Mouse (Mus musculus): Measurements from ENCODE around the gene 9530077C05Rik. TPM values are rescaled to one million over a fixed set of nuclear protein-coding genes. Genes with fewer than 3 reads are reported as not detected.
A peak's percentile ranks its signal among the peaks of the same experiment; 100 is the strongest.
"Not testable (repeated sequence)": the region's sequence is repeated elsewhere in the genome, so short reads cannot be mapped to it uniquely, and the experiment has no call there.

9530077C05Rik gene
- polyA plus RNA-seq, 1 experiment from 2014 or later, result 12.5 TPM

- peak within 1 kb of the TSS; percentile 88 for H3K4me2 ChIP-seq (ENCODE audit: low read length)
- ATAC-seq, result peak; percentile 95
- 0% methylated on average over 41 of the region's 44 CpGs for WGBS
Observed at GRCm38 (mm10) chr9:22389021-22389476, 22.3 kb upstream of the 9530077C05Rik start, which contains the start of gene Anln. Anln (minus strand) TSS chr9:22389188.

GRCm38 (mm10) chr9:22389736-22390245 is 21.5 kb upstream of the 9530077C05Rik start:
- WGBS, result 70% methylated on average over 6 of the region's 6 CpGs
- H3K36me3 ChIP-seq (ENCODE audit: control insufficient read depth, insufficient read depth), result no peaks in the 10 kb centered on the region
- ATAC-seq, result no peak
- H3K4me2 ChIP-seq (ENCODE audit: low read length), result peak overlapping the region; percentile 88
- H3K9ac ChIP-seq (replicated peaks; ENCODE audit: low read depth, low read length), result no peak overlapping the region; the same call in 1 of the 2 replicates
- no peak overlapping the region for H3K27ac ChIP-seq (ENCODE audit: low read length)
- H3K9me3 ChIP-seq (ENCODE audit: control insufficient read depth, low read length), result no peaks in the 10 kb centered on the region
- H3K4me1 ChIP-seq (replicated peaks; ENCODE audit: control insufficient read depth, insufficient read depth, low read length), result peaks cover 11% of the 10 kb centered on the region
- H3K27me3 ChIP-seq (replicated peaks; ENCODE audit: control insufficient read depth, insufficient read depth, low read length), result no peaks in the 10 kb centered on the region
- peak overlapping the region; percentile 83 for H3K4me3 ChIP-seq (replicated peaks; ENCODE audit: low read length)

More at GRCm38 (mm10) chr9:22389021-22389476, 22.3 kb upstream of the 9530077C05Rik start, which contains the start of gene Anln:
- Histone ChIP-seq H3K27ac (ENCODE audit: low read length) (peak within 1 kb of the TSS; percentile 72), H3K4me1 (replicated peaks; ENCODE audit: control insufficient read depth, insufficient read depth, low read length) (peaks cover 11% of the 10 kb centered on the region), H3K27me3 (replicated peaks; ENCODE audit: control insufficient read depth, insufficient read depth, low read length) (no peaks in the 10 kb centered on the region), H3K9me3 (ENCODE audit: control insufficient read depth, low read length) (no peaks in the 10 kb centered on the region), H3K4me3 (replicated peaks; ENCODE audit: low read length) (peak within 1 kb of the TSS; percentile 83), H3K9ac (replicated peaks; ENCODE audit: low read depth, low read length) (peak within 1 kb of the TSS; percentile 90), H3K36me3 (ENCODE audit: control insufficient read depth, insufficient read depth) (no peaks in the 10 kb centered on the region)

- Histone ChIP-seq H3K36me3 (ENCODE audit: control insufficient read depth, insufficient read depth) (no peaks in the 10 kb centered on the region), H3K27me3 (replicated peaks; ENCODE audit: control insufficient read depth, insufficient read depth, low read length) (no peaks in the 10 kb centered on the region), H3K4me2 (ENCODE audit: low read length) (no peak overlapping the region), H3K9ac (replicated peaks; ENCODE audit: low read depth, low read length) (no peak overlapping the region), H3K4me3 (replicated peaks; ENCODE audit: low read length) (no peak overlapping the region), H3K27ac (ENCODE audit: low read length) (no peak overlapping the region), H3K9me3 (ENCODE audit: control insufficient read depth, low read length) (no peaks in the 10 kb centered on the region), H3K4me1 (replicated peaks; ENCODE audit: control insufficient read depth, insufficient read depth, low read length) (peaks cover 11% of the 10 kb centered on the region)
- ATAC-seq, result no peak
- 91% methylated on average over 5 of the region's 5 CpGs for WGBS
Observed at GRCm38 (mm10) chr9:22390390-22390789, 20.9 kb upstream of the 9530077C05Rik start.

GRCm38 (mm10) chr9:22394725-22395124 is 16.6 kb upstream of the 9530077C05Rik start:
- no peak overlapping the region for H3K9ac ChIP-seq (replicated peaks; ENCODE audit: low read depth, low read length)
- no peak overlapping the region for H3K4me3 ChIP-seq (replicated peaks; ENCODE audit: low read length)
- 89% methylated on average over 2 of the region's 2 CpGs for WGBS
- no peaks in the 10 kb centered on the region for H3K36me3 ChIP-seq (ENCODE audit: control insufficient read depth, insufficient read depth)
- H3K9me3 ChIP-seq (ENCODE audit: control insufficient read depth, low read length), result no peaks in the 10 kb centered on the region
- peaks cover under 1% of the 10 kb centered on the region; the same call in 1 of the 2 replicates for H3K4me1 ChIP-seq (replicated peaks; ENCODE audit: control insufficient read depth, insufficient read depth, low read length)
- H3K27me3 ChIP-seq (replicated peaks; ENCODE audit: control insufficient read depth, insufficient read depth, low read length), result no peaks in the 10 kb centered on the region
- no peak overlapping the region for H3K4me2 ChIP-seq (ENCODE audit: low read length)
- no peak overlapping the region for H3K27ac ChIP-seq (ENCODE audit: low read length)
- no peak for ATAC-seq

GRCm38 (mm10) chr9:22399021-22399420 is 12.3 kb upstream of the 9530077C05Rik start:
- WGBS, result 66% methylated on average over 4 of the region's 4 CpGs
- Histone ChIP-seq H3K4me3 (replicated peaks; ENCODE audit: low read length) (no peak overlapping the region), H3K9me3 (ENCODE audit: control insufficient read depth, low read length) (no peaks in the 10 kb centered on the region), H3K9ac (replicated peaks; ENCODE audit: low read depth, low read length) (no peak overlapping the region), H3K4me1 (replicated peaks; ENCODE audit: control insufficient read depth, insufficient read depth, low read length) (no peaks in the 10 kb centered on the region), H3K27me3 (replicated peaks; ENCODE audit: control insufficient read depth, insufficient read depth, low read length) (no peaks in the 10 kb centered on the region), H3K36me3 (ENCODE audit: control insufficient read depth, insufficient read depth) (no peaks in the 10 kb centered on the region), H3K4me2 (ENCODE audit: low read length) (no peak overlapping the region), H3K27ac (ENCODE audit: low read length) (no peak overlapping the region)
- ATAC-seq, result no peak

GRCm38 (mm10) chr9:22402001-22402400 is 9.3 kb upstream of the 9530077C05Rik start:
- 90% methylated on average over 6 of the region's 6 CpGs for WGBS
- ATAC-seq, result no peak
- Histone ChIP-seq H3K27me3 (replicated peaks; ENCODE audit: control insufficient read depth, insufficient read depth, low read length) (no peaks in the 10 kb centered on the region), H3K9me3 (ENCODE audit: control insufficient read depth, low read length) (no peaks in the 10 kb centered on the region), H3K36me3 (ENCODE audit: control insufficient read depth, insufficient read depth) (no peaks in the 10 kb centered on the region), H3K4me1 (replicated peaks; ENCODE audit: control insufficient read depth, insufficient read depth, low read length) (no peaks in the 10 kb centered on the region), H3K4me3 (replicated peaks; ENCODE audit: low read length) (no peak overlapping the region), H3K9ac (replicated peaks; ENCODE audit: low read depth, low read length) (no peak overlapping the region), H3K4me2 (ENCODE audit: low read length) (no peak overlapping the region), H3K27ac (ENCODE audit: low read length) (no peak overlapping the region)

- no peak overlapping the region for H3K4me2 ChIP-seq (ENCODE audit: low read length)
- 80% methylated on average over 3 of the region's 3 CpGs for WGBS
- H3K27me3 ChIP-seq (replicated peaks; ENCODE audit: control insufficient read depth, insufficient read depth, low read length), result no peaks in the 10 kb centered on the region
- H3K4me3 ChIP-seq (replicated peaks; ENCODE audit: low read length), result no peak overlapping the region
- H3K27ac ChIP-seq (ENCODE audit: low read length), result no peak overlapping the region
- ATAC-seq, result no peak
- no peaks in the 10 kb centered on the region for H3K4me1 ChIP-seq (replicated peaks; ENCODE audit: control insufficient read depth, insufficient read depth, low read length)
- no peaks in the 10 kb centered on the region for H3K36me3 ChIP-seq (ENCODE audit: control insufficient read depth, insufficient read depth)
- no peaks in the 10 kb centered on the region for H3K9me3 ChIP-seq (ENCODE audit: control insufficient read depth, low read length)
- no peak overlapping the region for H3K9ac ChIP-seq (replicated peaks; ENCODE audit: low read depth, low read length)
Observed at GRCm38 (mm10) chr9:22402976-22403375, 8.3 kb upstream of the 9530077C05Rik start.

- H3K36me3 ChIP-seq (ENCODE audit: control insufficient read depth, insufficient read depth); H3K27ac ChIP-seq (ENCODE audit: low read length); ATAC-seq; H3K4me3 ChIP-seq (replicated peaks; ENCODE audit: low read length); H3K4me1 ChIP-seq (replicated peaks; ENCODE audit: control insufficient read depth, insufficient read depth, low read length); H3K4me2 ChIP-seq (ENCODE audit: low read length); H3K27me3 ChIP-seq (replicated peaks; ENCODE audit: control insufficient read depth, insufficient read depth, low read length); H3K9me3 ChIP-seq (ENCODE audit: control insufficient read depth, low read length); H3K9ac ChIP-seq (replicated peaks; ENCODE audit: low read depth, low read length): not testable (repeated sequence)
- 68% methylated on average over 2 of the region's 2 CpGs for WGBS
Observed at GRCm38 (mm10) chr9:22403501-22403900, 7.8 kb upstream of the 9530077C05Rik start.

- Histone ChIP-seq H3K4me3 (replicated peaks; ENCODE audit: low read length) (no peak overlapping the region), H3K4me2 (ENCODE audit: low read length) (no peak overlapping the region), H3K36me3 (ENCODE audit: control insufficient read depth, insufficient read depth) (no peaks in the 10 kb centered on the region), H3K4me1 (replicated peaks; ENCODE audit: control insufficient read depth, insufficient read depth, low read length) (no peaks in the 10 kb centered on the region), H3K9me3 (ENCODE audit: control insufficient read depth, low read length) (no peaks in the 10 kb centered on the region), H3K27ac (ENCODE audit: low read length) (no peak overlapping the region), H3K9ac (replicated peaks; ENCODE audit: low read depth, low read length) (no peak overlapping the region), H3K27me3 (replicated peaks; ENCODE audit: control insufficient read depth, insufficient read depth, low read length) (no peaks in the 10 kb centered on the region)
- 81% methylated on average over 3 of the region's 3 CpGs for WGBS
- no peak for ATAC-seq
Observed at GRCm38 (mm10) chr9:22405414-22405813, 5.9 kb upstream of the 9530077C05Rik start.

GRCm38 (mm10) chr9:22407633-22408032 is 3.7 kb upstream of the 9530077C05Rik start:
- H3K4me3 ChIP-seq (replicated peaks; ENCODE audit: low read length); H3K27ac ChIP-seq (ENCODE audit: low read length); H3K27me3 ChIP-seq (replicated peaks; ENCODE audit: control insufficient read depth, insufficient read depth, low read length); H3K4me1 ChIP-seq (replicated peaks; ENCODE audit: control insufficient read depth, insufficient read depth, low read length); H3K36me3 ChIP-seq (ENCODE audit: control insufficient read depth, insufficient read depth); H3K9ac ChIP-seq (replicated peaks; ENCODE audit: low read depth, low read length); H3K4me2 ChIP-seq (ENCODE audit: low read length); ATAC-seq; H3K9me3 ChIP-seq (ENCODE audit: control insufficient read depth, low read length): not testable (repeated sequence)
- 97% methylated on average over 2 of the region's 4 CpGs for WGBS
